Mouse (Mus musculus) C2C12 (cell line): ENCODE measurements around the gene Sf1. TPM values are rescaled to one million over a fixed set of nuclear protein-coding genes. Genes with fewer than 3 reads are reported as not detected.

ENCODE experiments used
- H3K27me3 ChIP-seq: one replicate; pipeline ENCODE4 v1.6.1; 2011; ENCODE audit not compliant: control insufficient read depth, insufficient read depth, insufficient read length
- H3K36me3 ChIP-seq: one replicate; pipeline ENCODE4 v1.6.1; 2011; ENCODE audit not compliant: control insufficient read depth, insufficient read depth
- H3K4me3 ChIP-seq: one replicate; pipeline ENCODE4 v1.5.1; 2011; ENCODE audit warnings: mild to moderate bottlenecking, control low read depth; ENCODE audit not compliant: poor library complexity, insufficient read depth, severe bottlenecking
- H3K79me2 ChIP-seq: one replicate; pipeline ENCODE4 v1.6.1; 2011; ENCODE audit not compliant: control insufficient read depth, insufficient read depth
- H3K79me3 ChIP-seq: one replicate; pipeline ENCODE4 v1.6.1; 2011; ENCODE audit warnings: low read depth, control low read depth
- H3ac ChIP-seq: one replicate; pipeline ENCODE3; 2011; ENCODE audit warnings: low read depth; ENCODE audit not compliant: control insufficient read depth, insufficient read length
- CEBPB ChIP-seq: IDR thresholded peaks from one replicate; pipeline ENCODE4 v1.6.1; 2011; ENCODE audit warnings: low read depth, mild to moderate bottlenecking, control low read depth, moderate library complexity
- CTCF ChIP-seq: IDR thresholded peaks from one replicate; pipeline ENCODE4 v1.5.1; 2011; ENCODE audit not compliant: control insufficient read depth, insufficient read depth, insufficient read length
- FOSL1 ChIP-seq: IDR thresholded peaks from one replicate; pipeline ENCODE4 v1.8.0; 2011; ENCODE audit warnings: mild to moderate bottlenecking, low read length; ENCODE audit not compliant: poor library complexity, insufficient read depth, severe bottlenecking
- MAX ChIP-seq: IDR thresholded peaks from one replicate; pipeline ENCODE4 v1.6.1; 2011; ENCODE audit warnings: mild to moderate bottlenecking, control low read depth
- MYOD1 ChIP-seq: IDR thresholded peaks from one replicate; pipeline ENCODE4 v1.6.1; 2011; ENCODE audit warnings: low read depth; ENCODE audit not compliant: control insufficient read depth, insufficient read length
- MYOG ChIP-seq: IDR thresholded peaks from one replicate; pipeline ENCODE4 v1.6.1; 2011; ENCODE audit not compliant: control insufficient read depth, insufficient read length; ENCODE audit errors: extremely low read depth
- USF1 ChIP-seq: IDR thresholded peaks from one replicate; pipeline ENCODE4 v1.6.1; 2011; ENCODE audit warnings: low read depth, mild to moderate bottlenecking, control low read depth, moderate library complexity
- polyA plus RNA-seq: library from polyadenylated mRNA; unstranded; fragments of >200 nt; fragmentation: generic; extraction: Trizol; gene quantifications from one replicate; pipeline ENCODE4 v1.2.1, GENCODE M21; 2012; ENCODE audit warnings: missing spikeins

The Sf1 gene
- polyA plus RNA-seq, 1 experiment = 138 TPM

- TF ChIP-seq FOSL1 (no peak), MAX (no peak), USF1 (no peak), MYOD1 (no peak), MYOG (no peak), CTCF (no peak), CEBPB (no peak)
- Histone ChIP-seq H3K79me2 (no peaks in the 10 kb centered on the region), H3K36me3 (no peaks in the 10 kb centered on the region), H3K4me3 (no peak overlapping the region), H3ac (no peak overlapping the region), H3K79me3 (no peaks in the 10 kb centered on the region), H3K27me3 (peaks cover 90% of the 10 kb centered on the region)
These were observed 53.6 kb downstream of the Sf1 start for GRCm38 (mm10) chr19:6416894-6417761.

GRCm38 (mm10) chr19:6418233-6418879, 54.9 kb downstream of the Sf1 start, which contains the start of gene Nrxn2:
Gene Nrxn2 (plus strand): TSS chr19:6418731.
- Histone ChIP-seq H3K79me3 (no peaks in the 10 kb centered on the region), H3K36me3 (no peaks in the 10 kb centered on the region), H3K27me3 (peaks cover 90% of the 10 kb centered on the region), H3ac (peak within 1 kb of the TSS; percentile 12), H3K79me2 (no peaks in the 10 kb centered on the region), H3K4me3 (no peak within 1 kb of the TSS)
- TF ChIP-seq MAX = no peak
- TF ChIP-seq MYOG = no peak
- peak; percentile 88 for TF ChIP-seq CTCF
- TF ChIP-seq USF1 = no peak

GRCm38 (mm10) chr19:6418984-6419692, 55.6 kb downstream of the Sf1 start:
- TF ChIP-seq MAX (no peak), MYOD1 (no peak), MYOG (no peak), CTCF (no peak), CEBPB (no peak), USF1 (no peak), FOSL1 (no peak)
- Histone ChIP-seq H3K79me3 (no peaks in the 10 kb centered on the region), H3ac (no peak overlapping the region), H3K27me3 (peaks cover 87% of the 10 kb centered on the region), H3K36me3 (no peaks in the 10 kb centered on the region), H3K4me3 (no peak overlapping the region), H3K79me2 (no peaks in the 10 kb centered on the region)

- no peaks in the 10 kb centered on the region for H3K36me3 ChIP-seq
- H3K79me2 ChIP-seq = no peaks in the 10 kb centered on the region
- H3K27me3 ChIP-seq = peaks cover 88% of the 10 kb centered on the region
- H3ac ChIP-seq = no peak overlapping the region
- no peak overlapping the region for H3K4me3 ChIP-seq
- no peaks in the 10 kb centered on the region for H3K79me3 ChIP-seq
- TF ChIP-seq MYOG (no peak), USF1 (no peak), MAX (no peak), MYOD1 (no peak), CEBPB (no peak), FOSL1 (no peak), CTCF (no peak)
These were observed 56.4 kb downstream of the Sf1 start for GRCm38 (mm10) chr19:6419805-6420310.

GRCm38 (mm10) chr19:6420481-6421210, 57.2 kb downstream of the Sf1 start:
- H3K27me3 ChIP-seq = peaks cover 82% of the 10 kb centered on the region
- H3K79me3 ChIP-seq = no peaks in the 10 kb centered on the region
- no peak for TF ChIP-seq CEBPB
- no peak for TF ChIP-seq CTCF
- no peak for TF ChIP-seq MYOG
- no peak for TF ChIP-seq MYOD1
- no peak for TF ChIP-seq USF1
- no peak for TF ChIP-seq FOSL1
- TF ChIP-seq MAX = no peak
- no peak overlapping the region for H3ac ChIP-seq
- no peaks in the 10 kb centered on the region for H3K36me3 ChIP-seq
- H3K4me3 ChIP-seq = no peak overlapping the region
- no peaks in the 10 kb centered on the region for H3K79me2 ChIP-seq
